Mouse (Mus musculus) MEL-GATA-1-ER (cell line): ENCODE measurements around the gene Gatc.
"Not testable (repeated sequence)": the region's sequence is repeated elsewhere in the genome, so short reads cannot be mapped to it uniquely, and the experiment has no call there.

ENCODE experiments used
- DNase-seq: peaks from one replicate; pipeline ENCODE4 v3.0.0-alpha.2; 2012; ENCODE audit warnings: low read depth; ENCODE audit errors: extremely low read depth

The Gatc gene

DNA sequence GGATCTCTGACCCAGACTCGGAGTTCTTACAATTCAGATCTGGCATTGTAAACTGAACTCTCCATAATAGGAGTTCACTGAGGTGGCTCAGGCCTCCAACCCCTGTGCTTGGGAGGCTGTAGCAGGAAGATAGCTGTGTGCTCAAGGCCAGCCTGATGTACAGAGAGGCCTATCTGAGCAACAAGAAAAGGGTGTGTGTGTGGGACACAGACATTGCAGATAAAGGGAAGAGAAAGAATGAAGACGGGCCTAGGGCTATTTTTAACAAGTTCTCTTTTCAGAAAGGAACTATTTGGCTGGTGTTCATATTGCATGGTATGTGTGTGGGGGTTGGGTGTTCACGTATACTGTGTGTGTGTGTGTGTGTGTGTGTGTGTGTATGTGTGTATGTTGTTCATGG, 7.4 kb downstream of the Gatc start:
- DNase-seq: peak; percentile 89

DNA sequence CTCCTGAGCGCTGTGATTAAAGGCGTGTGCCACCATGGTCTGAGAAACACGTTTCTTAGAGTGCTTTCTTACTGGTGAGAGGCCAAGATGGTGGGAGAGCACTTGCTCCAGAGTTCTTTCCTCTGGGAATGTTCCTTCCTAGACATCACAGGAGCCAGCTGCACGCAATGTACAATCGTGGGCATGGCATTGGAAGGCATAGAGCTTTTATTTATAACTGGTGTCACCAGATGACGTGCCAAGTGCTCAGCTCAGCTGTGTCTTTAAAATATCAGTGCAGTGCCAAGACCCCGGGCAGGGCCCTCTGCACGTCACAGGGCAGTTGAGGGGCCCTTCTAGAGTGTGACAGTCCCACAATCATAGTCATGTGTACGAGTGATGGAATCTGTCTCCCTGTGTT, 10.0 kb downstream of the Gatc start:
- no peak for DNase-seq

DNA sequence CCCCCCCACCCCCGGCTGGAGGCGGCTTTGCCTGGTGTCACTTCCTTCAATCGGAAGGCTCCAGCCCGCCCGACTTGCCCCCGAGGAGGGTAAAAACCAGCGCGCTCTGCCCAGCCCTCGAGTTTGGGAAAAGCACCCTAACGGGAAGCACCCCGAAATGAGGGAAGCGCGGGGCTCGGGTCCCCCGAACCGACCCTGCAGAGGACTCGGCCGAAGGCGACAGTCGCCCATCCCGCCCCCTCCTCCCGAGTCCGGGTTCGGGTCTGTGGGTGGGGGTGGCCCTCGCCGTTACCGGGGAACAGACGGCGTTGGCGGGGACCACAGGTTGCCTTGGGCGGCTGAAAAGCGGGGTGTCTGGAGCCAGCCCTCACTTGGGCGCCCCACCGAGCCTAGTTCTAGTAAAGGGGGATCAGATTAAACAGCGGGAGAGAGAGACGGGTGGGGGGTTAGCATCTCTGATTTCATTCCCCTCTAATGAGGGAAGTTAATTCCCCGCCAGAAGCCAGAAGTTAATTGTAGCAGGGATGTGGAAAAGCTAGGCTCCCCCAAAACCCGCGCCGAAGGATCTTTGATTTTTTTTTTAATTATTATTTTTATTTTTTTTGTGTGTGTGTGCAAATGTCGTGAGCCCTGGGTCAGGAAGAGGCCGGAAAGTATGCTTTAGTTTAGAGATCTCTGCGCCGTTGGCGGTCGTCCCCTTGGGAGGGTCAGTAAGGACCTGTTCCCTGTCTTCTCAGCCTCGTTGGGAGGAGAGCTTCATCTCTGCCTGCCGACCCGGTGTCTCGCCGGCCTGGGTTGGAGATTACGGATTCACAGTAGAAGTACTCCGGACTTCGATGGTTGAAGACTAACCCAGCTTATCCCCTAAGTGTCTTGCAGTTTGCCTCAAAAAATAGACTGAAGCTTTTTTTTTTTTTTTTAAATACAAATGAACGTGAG, 13.1 kb downstream of the Gatc start:
- no peak for DNase-seq

DNA sequence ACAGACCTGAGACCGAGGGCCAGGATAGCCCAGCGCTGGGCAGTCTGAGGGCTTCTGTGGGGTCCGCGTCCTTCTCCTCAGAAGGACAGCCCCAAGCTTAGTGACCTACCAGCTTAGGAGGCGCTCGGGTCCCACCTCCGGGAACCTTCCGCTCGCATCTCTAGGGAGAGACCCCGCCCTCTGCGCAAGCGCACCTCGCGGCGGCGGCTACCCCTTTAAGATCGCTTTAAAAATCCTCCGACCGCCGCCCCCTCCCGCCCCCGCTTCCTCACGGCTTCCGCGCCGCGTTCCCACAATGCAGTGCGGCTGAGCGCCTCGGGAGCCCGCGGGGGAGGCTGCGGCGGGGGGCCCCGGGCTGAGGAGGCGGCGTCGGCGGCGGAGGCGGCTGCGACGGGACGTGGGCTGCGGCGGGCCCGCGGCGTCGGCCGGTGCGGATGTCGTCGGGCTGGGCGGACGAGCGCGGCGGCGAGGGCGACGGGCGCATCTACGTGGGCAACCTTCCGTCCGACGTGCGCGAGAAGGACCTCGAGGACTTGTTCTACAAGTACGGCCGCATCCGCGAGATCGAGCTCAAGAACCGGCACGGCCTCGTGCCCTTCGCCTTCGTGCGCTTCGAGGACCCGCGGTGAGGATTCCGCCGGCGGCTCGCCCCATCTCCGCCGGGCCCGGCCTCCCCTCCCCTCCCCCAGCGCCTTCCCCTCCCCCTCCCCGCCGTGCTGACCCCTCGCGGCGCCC, 13.9 kb downstream of the Gatc start, which contains the start of gene Srsf9:
Gene Srsf9, plus strand, starts transcription at position 303 of the 735 bp plus-strand sequence.
- peak; percentile 75 for DNase-seq

- no peak for DNase-seq
Observed at GRCm38 (mm10) chr5:115326256-115326831, 14.6 kb downstream of the Gatc start.

DNA sequence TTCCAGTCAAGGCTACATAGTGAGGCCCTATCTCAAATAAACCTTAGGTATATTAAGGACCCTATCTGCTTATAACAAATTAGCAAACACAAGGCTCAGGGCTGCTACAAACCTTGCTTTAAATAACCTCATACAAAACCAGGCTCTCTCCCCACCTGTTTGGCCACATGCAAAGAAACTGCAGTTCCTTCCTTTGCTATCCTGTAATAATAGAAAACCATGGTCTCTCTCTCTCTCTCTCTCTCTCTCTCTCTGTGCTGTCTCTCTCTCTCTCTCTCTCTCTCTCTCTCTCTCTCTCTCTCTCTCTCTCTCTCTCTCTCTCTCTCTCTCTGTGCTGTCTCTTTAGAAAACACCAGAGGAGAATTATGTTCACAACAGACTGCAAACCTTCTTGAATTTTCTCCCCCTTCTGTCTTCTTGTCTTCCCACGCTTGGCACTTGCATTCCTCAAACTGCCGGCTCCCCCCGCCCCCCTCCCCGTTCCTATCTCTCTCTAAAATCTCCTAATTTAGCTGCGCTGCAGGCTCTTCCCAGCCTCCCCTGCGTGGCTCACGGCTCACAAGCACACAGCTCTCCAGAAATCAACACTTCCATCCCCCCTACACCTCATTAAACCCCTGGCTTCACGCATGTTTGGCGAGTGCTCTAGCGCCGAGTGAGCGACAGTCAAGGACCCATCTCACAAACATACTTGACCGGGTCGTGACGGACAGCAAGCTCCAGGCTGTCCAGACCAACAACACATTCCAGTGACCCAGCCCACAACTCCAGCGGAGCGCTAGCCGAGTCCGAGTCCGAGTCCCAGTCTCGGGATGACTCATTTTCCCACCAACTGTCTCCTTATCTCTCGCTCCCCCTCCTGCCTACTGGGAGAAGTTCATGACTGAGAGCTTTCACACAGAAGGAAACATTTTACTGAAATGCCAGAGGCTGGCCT, 21.7 kb downstream of the Gatc start:
- DNase-seq: peak; percentile 68

GRCm38 (mm10) chr5:115317645-115318328, 23.2 kb downstream of the Gatc start:
- no peak for DNase-seq

- DNase-seq: no peak
Observed at GRCm38 (mm10) chr5:115316968-115317644, 23.9 kb downstream of the Gatc start.

GRCm38 (mm10) chr5:115313668-115313943, 27.4 kb downstream of the Gatc start:
- DNase-seq: peak; percentile 61

GRCm38 (mm10) chr5:115312816-115313667, 27.9 kb downstream of the Gatc start:
- DNase-seq: peak; percentile 98

- DNase-seq: no peak
Observed at GRCm38 (mm10) chr5:115312354-115312753, 28.6 kb downstream of the Gatc start.

- not testable (repeated sequence) for DNase-seq
Observed at GRCm38 (mm10) chr5:115302190-115302589, 38.8 kb downstream of the Gatc start.

- no peak for DNase-seq
Observed at GRCm38 (mm10) chr5:115301615-115302014, 39.4 kb downstream of the Gatc start.

DNA sequence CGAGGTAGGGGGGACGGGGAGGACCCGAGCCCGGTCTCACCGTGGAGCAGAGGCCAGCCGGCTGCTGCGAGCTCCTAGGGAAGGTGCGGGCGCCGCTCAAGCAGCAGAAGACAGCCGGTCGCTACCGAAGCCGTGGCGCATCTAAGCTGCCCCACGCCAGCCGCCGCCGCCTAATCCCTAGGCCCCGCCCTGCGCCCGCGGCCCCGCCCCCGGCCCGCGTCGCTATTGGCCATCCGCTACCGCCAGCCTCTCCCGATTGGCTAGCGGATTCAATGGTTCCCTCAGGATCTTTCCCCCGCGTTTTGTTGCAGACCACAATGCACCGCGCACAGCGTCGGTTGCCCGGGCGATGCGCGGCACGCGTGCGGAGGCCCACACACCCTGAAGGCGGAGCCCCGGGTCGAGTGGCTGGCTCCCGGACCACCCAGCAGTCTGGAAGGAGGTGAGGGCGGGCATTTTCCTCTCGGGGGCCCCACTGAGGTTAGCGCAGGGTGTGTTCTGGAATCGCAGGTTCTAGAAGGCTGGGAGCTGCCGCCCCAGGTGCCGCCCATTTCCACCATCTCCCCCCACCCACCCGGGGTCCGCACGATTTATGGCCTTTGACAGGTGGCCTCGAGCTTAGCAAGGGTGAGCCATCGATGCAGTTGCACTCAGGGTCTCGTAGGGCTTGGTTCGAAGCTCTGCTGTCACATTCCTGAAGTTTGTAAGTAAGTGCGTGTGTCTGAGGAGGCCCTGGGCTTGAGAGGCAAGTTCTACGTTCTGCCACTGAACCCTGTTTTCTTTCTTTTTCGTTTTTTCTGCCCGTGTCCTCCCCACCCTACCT, 40.0 kb downstream of the Gatc start, which contains the start of gene Dynll1:
Gene Dynll1, minus strand, starts transcription at position 208 of the 823 bp plus-strand sequence.
- DNase-seq: peak; percentile 91

GRCm38 (mm10) chr5:115300035-115300744, 40.8 kb downstream of the Gatc start:
- no peak for DNase-seq

DNA sequence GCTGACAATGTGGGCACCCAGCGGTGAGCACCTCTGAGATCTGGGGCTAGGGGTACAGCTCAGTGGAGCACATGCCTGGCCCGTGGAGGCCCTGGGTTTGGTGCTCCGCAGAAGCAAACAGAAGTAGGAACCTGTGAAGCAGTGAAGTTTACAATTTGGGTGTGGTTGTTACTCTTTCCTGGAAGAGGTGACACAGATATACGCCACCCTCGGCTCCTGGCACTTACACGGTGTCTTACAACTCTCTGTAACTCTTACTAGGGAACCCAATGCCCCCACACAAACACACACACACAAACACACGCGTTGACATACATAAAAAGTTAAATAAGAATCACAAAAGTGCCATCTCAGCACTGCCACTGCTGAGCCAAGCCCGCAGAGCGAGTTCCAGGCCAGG, 44.6 kb downstream of the Gatc start:
- DNase-seq: no peak

- DNase-seq: no peak
Observed at GRCm38 (mm10) chr5:115294173-115294572, 46.8 kb downstream of the Gatc start.
